Mouse (Mus musculus): ENCODE measurements around the gene Nup133. TPM values are rescaled to one million over a fixed set of nuclear protein-coding genes. Genes with fewer than 3 reads are reported as not detected.
"Not testable (repeated sequence)": the region's sequence is repeated elsewhere in the genome, so short reads cannot be mapped to it uniquely, and the experiment has no call there.

Gene Nup133
- total RNA-seq (2021) = 10 to 100 TPM; 10.3 to 12.4 TPM
- long read RNA-seq, experiment 1, full-length matches to known transcripts = 13 of 15 reads
- long read RNA-seq, experiment 1, partial matches to known transcripts = 0 of 15 reads
- long read RNA-seq, experiment 1, other reads (novel, unspliced or antisense) = 2 of 15 reads
- long read RNA-seq, experiment 2, full-length matches to known transcripts = 9 of 13 reads
- long read RNA-seq, experiment 2, partial matches to known transcripts = 2 of 13 reads
- long read RNA-seq, experiment 2, other reads (novel, unspliced or antisense) = 2 of 13 reads

GRCm38 (mm10) chr8:123948942-123949685 lies at the start of gene Nup133:
TSS of gene Nup133 (minus strand) at chr8:123949265.
- intact Hi-C loops (cut with DNase I) = no loop called here
- peak; percentile 99 to 100 for DNase-seq

- DNase-seq = no peak
- intact Hi-C loops (cut with DNase I) = no loop called here
Measured at GRCm38 (mm10) chr8:123993997-123994396, 44.9 kb upstream of the Nup133 start.

- intact Hi-C loops (cut with DNase I) = no loop called here
- DNase-seq = no peak
Measured at GRCm38 (mm10) chr8:123993597-123993996, 44.5 kb upstream of the Nup133 start.

- no peak for DNase-seq
- intact Hi-C loops (cut with DNase I) = no loop called here
Measured at GRCm38 (mm10) chr8:123992587-123992986, 43.5 kb upstream of the Nup133 start.

- DNase-seq = no peak
- intact Hi-C loops (cut with DNase I) = no loop called here
Measured at GRCm38 (mm10) chr8:123990277-123991049, 41.4 kb upstream of the Nup133 start.

- DNase-seq = no peak
- intact Hi-C loops (cut with DNase I) = no loop called here
Measured at GRCm38 (mm10) chr8:123989128-123989527, 40.1 kb upstream of the Nup133 start.

GRCm38 (mm10) chr8:123988605-123989038 lies 39.6 kb upstream of the Nup133 start:
- DNase-seq = no peak
- intact Hi-C loops (cut with DNase I) = no loop called here

- intact Hi-C loops (cut with DNase I) = loop anchor here (2.0 kb wide), 1 partner anchor 32 kb away; no protein-coding TSS in a partner anchor
- DNase-seq = peak; percentile 92 to 93
Measured at GRCm38 (mm10) chr8:123982826-123983400, 33.8 kb upstream of the Nup133 start, which contains the start of gene Abcb10. TSS of gene Abcb10 (minus strand) at chr8:123983122.

- DNase-seq = peak in 1 of 2 experiments; percentile 26
- intact Hi-C loops (cut with DNase I) = loop anchor here (2.0 kb wide), 1 partner anchor 32 kb away; no protein-coding TSS in a partner anchor
Measured at GRCm38 (mm10) chr8:123982291-123982793, 33.3 kb upstream of the Nup133 start.

- intact Hi-C loops (cut with DNase I) = loop anchor here (2.0 kb wide), 1 partner anchor 31 kb away; no protein-coding TSS in a partner anchor
- DNase-seq = no peak
Measured at GRCm38 (mm10) chr8:123981674-123982073, 32.6 kb upstream of the Nup133 start.

GRCm38 (mm10) chr8:123980239-123980638 lies 31.2 kb upstream of the Nup133 start:
- intact Hi-C loops (cut with DNase I) = no loop called here
- no peak for DNase-seq

- DNase-seq = no peak
- intact Hi-C loops (cut with DNase I) = no loop called here
Measured at GRCm38 (mm10) chr8:123978926-123979325, 29.9 kb upstream of the Nup133 start.

- DNase-seq = peak; percentile 56 to 72
- intact Hi-C loops (cut with DNase I) = no loop called here
Measured at GRCm38 (mm10) chr8:123978166-123978838, 29.2 kb upstream of the Nup133 start.

- intact Hi-C loops (cut with DNase I) = no loop called here
- no peak for DNase-seq
Measured at GRCm38 (mm10) chr8:123977499-123977898, 28.4 kb upstream of the Nup133 start.

- intact Hi-C loops (cut with DNase I) = no loop called here
- no peak for DNase-seq
Measured at GRCm38 (mm10) chr8:123973495-123973894, 24.4 kb upstream of the Nup133 start.

- DNase-seq = no peak
- intact Hi-C loops (cut with DNase I) = no loop called here
Measured at GRCm38 (mm10) chr8:123966896-123967295, 17.8 kb upstream of the Nup133 start.

- intact Hi-C loops (cut with DNase I) = no loop called here
- no peak for DNase-seq
Measured at GRCm38 (mm10) chr8:123961371-123961770, 12.3 kb upstream of the Nup133 start.

GRCm38 (mm10) chr8:123960556-123960955 lies 11.5 kb upstream of the Nup133 start:
- DNase-seq; intact Hi-C loops (cut with DNase I): not testable (repeated sequence)

GRCm38 (mm10) chr8:123960056-123960455 lies 11.0 kb upstream of the Nup133 start:
- intact Hi-C loops (cut with DNase I) = no loop called here
- no peak for DNase-seq

- DNase-seq = no peak
- intact Hi-C loops (cut with DNase I) = no loop called here
Measured at GRCm38 (mm10) chr8:123959473-123959872, 10.4 kb upstream of the Nup133 start.
